Mouse (Mus musculus): ENCODE results near the gene Apbb1.

GRCm38 (mm10) chr7:105514561-105514960, 66.9 kb downstream of the Apbb1 start:
- TF ChIP-seq POLR2A (IDR thresholded peaks at IDR 0.05; ENCODE audit: insufficient read depth, low read length) (no peak), CTCF (IDR thresholded peaks at IDR 0.05; ENCODE audit: low read depth, low read length) (no peak)

Data from ES-Bruce4 (cell line).